Mouse (Mus musculus) G1E (cell line): ENCODE data around the gene 4930544D05Rik. TPM values are rescaled to one million over a fixed set of nuclear protein-coding genes. Genes with fewer than 3 reads are reported as not detected.

Experiments used
- ATAC-seq: 2 replicates; pipeline ENCODE4 v1.8.0; 2016; ENCODE audit warnings: mild to moderate bottlenecking; ENCODE audit not compliant: insufficient number of reproducible peaks, poor library complexity, low FRiP score, severe bottlenecking; ENCODE audit errors: extremely low read depth
- DNase-seq: peaks from one replicate; pipeline ENCODE4 v3.0.0; 2012; ENCODE audit warnings: low spot score
- H3K27me3 ChIP-seq: 2 replicates; pipeline ENCODE4 v1.6.1; 2012; ENCODE audit warnings: mild to moderate bottlenecking, low read length, inconsistent platforms; ENCODE audit not compliant: insufficient read depth
- H3K36me3 ChIP-seq: replicated peaks from 2 replicates; pipeline ENCODE3; 2012; ENCODE audit warnings: mild to moderate bottlenecking, inconsistent platforms
- H3K4me1 ChIP-seq: 2 replicates; pipeline ENCODE4 v1.6.1; 2012; ENCODE audit warnings: low read depth, low read length, inconsistent platforms, mixed read lengths; ENCODE audit not compliant: insufficient read depth
- H3K4me3 ChIP-seq: 2 replicates; pipeline ENCODE4 v1.5.1; 2012; ENCODE audit warnings: low read depth, mild to moderate bottlenecking, inconsistent platforms, low read length, moderate library complexity, mixed read lengths
- H3K9me3 ChIP-seq: replicated peaks from 2 replicates; pipeline ENCODE4 v1.6.1; 2012; ENCODE audit warnings: inconsistent platforms
- CTCF ChIP-seq: IDR thresholded peaks from 2 replicates; pipeline ENCODE4 v1.5.1; 2012; ENCODE audit warnings: low read depth, low read length, inconsistent platforms, mixed read lengths
- GATA1 ChIP-seq: IDR thresholded peaks from 2 replicates; pipeline ENCODE4 v1.6.1; 2012; ENCODE audit warnings: borderline replicate concordance, low read length, inconsistent platforms, mixed read lengths
- GATA2 ChIP-seq: IDR thresholded peaks from 2 replicates; pipeline ENCODE4 v1.6.1; 2012; ENCODE audit warnings: low read depth, low read length, inconsistent platforms, borderline replicate concordance
- POLR2AphosphoS5 ChIP-seq: IDR thresholded peaks from 2 replicates; pipeline ENCODE4 v1.6.1; 2012; ENCODE audit warnings: low read depth, low read length, inconsistent platforms; ENCODE audit not compliant: insufficient replicate concordance
- TAL1 ChIP-seq: conservative IDR thresholded peaks from 2 replicates; pipeline ENCODE4 v1.6.1; 2012; ENCODE audit warnings: low read depth, low read length, inconsistent platforms, mixed read lengths
- polyA plus RNA-seq: library from polyadenylated mRNA; stranded (reverse); fragments of >175 nt; gene quantifications from 2 replicates; pipeline ENCODE4 v1.2.3, GENCODE M21; 2012
- total RNA-seq, 2 experiments: library from RNA; stranded (forward) in 1 of 2; stranded (reverse) in 1 of 2; fragments of 200-1000 nt in 1 of 2; fragments of >200 nt in 1 of 2; fragmentation: Nextera tagmentation in 1 of 2; gene quantifications; 2 replicates each; pipeline ENCODE4 v1.2.3; 2014 to 2017

The 4930544D05Rik gene
- total and polyA plus RNA-seq, 3 experiments: not detected

GRCm38 (mm10) chr11:70644564-70645103, 29.0 kb downstream of the 4930544D05Rik start:
- Histone ChIP-seq H3K4me1 (peaks cover 72% of the 10 kb centered on the region), H3K4me3 (no peak overlapping the region; the same call in 1 of the 2 replicates), H3K36me3 (peaks cover 79% of the 10 kb centered on the region), H3K27me3 (no peaks in the 10 kb centered on the region), H3K9me3 (no peaks in the 10 kb centered on the region)
- no peak for TF ChIP-seq CTCF
- TF ChIP-seq GATA2: no peak
- no peak for TF ChIP-seq TAL1
- no peak for TF ChIP-seq GATA1
- TF ChIP-seq POLR2AphosphoS5: no peak
- no peak for DNase-seq
- no peak for ATAC-seq

DNA sequence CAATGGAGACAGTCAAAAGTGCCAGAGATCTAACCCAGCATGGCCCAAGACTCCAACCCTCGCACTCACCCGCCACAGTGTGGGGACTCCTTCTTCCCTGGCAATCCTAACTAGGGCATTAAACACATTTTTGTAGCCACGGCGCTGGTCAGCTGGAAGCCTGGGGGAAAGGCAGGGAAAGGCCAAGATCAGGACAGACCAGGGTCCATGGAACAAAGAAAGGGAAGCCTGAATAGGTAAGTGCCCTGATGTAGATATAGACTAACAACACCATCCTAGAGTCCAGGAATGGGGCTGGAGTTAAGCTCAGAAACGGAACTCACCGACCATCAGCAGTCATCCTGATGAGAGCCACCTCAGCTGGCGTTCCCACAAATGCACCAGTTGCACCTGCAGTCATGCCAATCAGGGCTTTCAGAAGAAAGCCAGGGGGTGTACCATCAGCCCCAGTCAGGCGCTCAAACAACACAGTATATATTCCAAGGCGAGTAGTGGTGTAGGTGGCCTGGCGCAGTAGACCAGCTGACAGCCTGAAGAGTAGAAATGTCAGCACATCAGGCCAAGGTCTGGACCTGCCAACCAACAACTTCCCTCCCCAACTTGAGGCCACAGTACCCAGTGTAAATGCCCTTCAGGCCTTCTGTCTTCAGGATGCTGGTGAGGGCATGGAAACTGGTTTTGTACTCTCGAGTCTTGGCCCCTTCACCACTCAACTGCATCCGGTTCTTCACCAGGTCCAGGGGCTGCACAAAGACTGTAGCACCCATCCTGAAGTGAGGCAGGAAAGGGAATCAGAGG, 30.0 kb downstream of the 4930544D05Rik start:
- Histone ChIP-seq H3K27me3 (no peaks in the 10 kb centered on the region), H3K9me3 (no peaks in the 10 kb centered on the region), H3K4me1 (peaks cover 71% of the 10 kb centered on the region), H3K36me3 (peaks cover 80% of the 10 kb centered on the region), H3K4me3 (peak overlapping the region; percentile 80)
- TF ChIP-seq CTCF: no peak
- TF ChIP-seq GATA2: no peak
- ATAC-seq (no peak), DNase-seq (no peak)

DNA sequence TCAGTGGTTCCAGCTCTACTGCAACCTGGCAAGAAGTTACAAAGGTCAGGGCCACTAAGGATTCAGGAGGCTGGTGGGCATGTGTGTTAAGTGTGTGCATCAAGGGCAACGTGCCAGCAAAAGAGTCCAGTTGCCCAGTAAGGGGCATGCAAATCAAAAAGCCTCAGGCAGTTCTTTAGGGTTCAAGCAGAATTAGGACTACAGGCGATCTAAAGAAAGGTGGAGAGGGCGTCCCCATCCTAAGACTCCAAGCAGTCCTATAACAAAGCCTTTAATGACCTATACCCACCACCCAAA, 30.6 kb downstream of the 4930544D05Rik start:
- no peaks in the 10 kb centered on the region for H3K9me3 ChIP-seq
- H3K4me1 ChIP-seq: peaks cover 71% of the 10 kb centered on the region
- no peak for DNase-seq
- peak overlapping the region; percentile 80 for H3K4me3 ChIP-seq
- TF ChIP-seq POLR2AphosphoS5: no peak
- TF ChIP-seq GATA2: no peak
- no peak for TF ChIP-seq GATA1
- TF ChIP-seq TAL1: no peak
- TF ChIP-seq CTCF: no peak
- no peak for ATAC-seq
- H3K36me3 ChIP-seq: peaks cover 83% of the 10 kb centered on the region
- no peaks in the 10 kb centered on the region for H3K27me3 ChIP-seq

DNA sequence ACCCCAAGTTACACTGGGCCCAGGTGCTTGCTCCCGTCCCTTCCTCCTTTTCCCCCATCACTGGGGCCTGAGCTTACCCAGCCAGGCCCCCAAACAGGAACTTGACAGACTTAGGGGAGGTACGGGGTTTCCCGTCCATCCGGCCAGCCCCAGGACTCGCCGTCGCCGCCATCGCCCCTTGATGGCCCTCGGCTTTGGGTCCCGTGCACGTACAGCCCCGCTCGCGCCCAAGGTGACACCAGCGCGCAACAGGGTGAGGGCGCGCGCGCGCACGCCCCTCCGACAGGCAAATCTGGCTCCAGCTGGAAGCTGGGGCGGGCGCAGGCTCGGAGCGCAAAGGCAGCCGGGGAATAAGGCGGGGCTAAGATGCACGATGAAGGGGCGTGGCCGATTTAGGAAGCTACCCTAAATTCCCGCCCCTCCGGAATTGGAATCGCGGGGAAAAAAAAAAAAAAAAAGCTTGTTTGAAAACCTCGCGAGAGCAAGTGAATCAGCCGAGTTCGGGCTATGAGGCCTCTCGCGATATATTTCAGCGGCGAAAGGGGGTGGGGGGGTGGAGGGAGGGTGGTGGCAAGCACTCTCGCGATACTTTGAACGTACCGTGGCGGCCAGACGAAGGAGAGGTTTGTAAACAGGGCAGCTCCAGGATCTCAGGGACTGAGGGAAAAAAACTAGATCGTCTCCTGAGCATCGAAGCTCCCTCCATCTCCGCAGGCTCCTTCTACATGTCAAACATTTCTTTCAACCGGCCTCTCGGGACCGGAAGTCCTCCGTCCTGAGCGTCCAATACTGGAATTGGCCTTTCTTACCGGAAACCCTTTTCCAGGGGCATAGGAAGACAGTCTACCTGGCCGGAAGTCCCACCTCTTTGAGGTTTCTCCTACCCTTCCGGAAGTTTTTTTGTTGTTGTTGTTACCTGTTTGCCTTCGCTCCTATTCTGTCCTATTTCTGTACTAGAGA, 31.3 kb downstream of the 4930544D05Rik start, which contains the start of the genes Rnf167 and Slc25a11:
Rnf167 (plus strand) TSS at position 545 of the 960 bp plus-strand sequence.
Slc25a11 (minus strand) TSS at position 789 of the 960 bp plus-strand sequence.
- DNase-seq (peak; percentile 73), ATAC-seq (peak; percentile 50)
- peak within 1 kb of the TSS; percentile 80 for H3K4me3 ChIP-seq
- peaks cover 84% of the 10 kb centered on the region for H3K36me3 ChIP-seq
- no peaks in the 10 kb centered on the region for H3K9me3 ChIP-seq
- TF ChIP-seq CTCF: no peak
- peaks cover 72% of the 10 kb centered on the region for H3K4me1 ChIP-seq
- no peaks in the 10 kb centered on the region for H3K27me3 ChIP-seq

GRCm38 (mm10) chr11:70647716-70648420, 32.2 kb downstream of the 4930544D05Rik start:
- peaks cover 84% of the 10 kb centered on the region for H3K36me3 ChIP-seq
- TF ChIP-seq POLR2AphosphoS5: peak; percentile 84; the same call in 1 of the 2 replicates
- no peak for TF ChIP-seq GATA2
- no peaks in the 10 kb centered on the region for H3K9me3 ChIP-seq
- peaks cover 77% of the 10 kb centered on the region for H3K4me1 ChIP-seq
- DNase-seq (no peak), ATAC-seq (no peak)
- H3K4me3 ChIP-seq: peak overlapping the region; percentile 80
- no peaks in the 10 kb centered on the region for H3K27me3 ChIP-seq

GRCm38 (mm10) chr11:70648512-70648911, 32.9 kb downstream of the 4930544D05Rik start:
- H3K4me1 ChIP-seq: peaks cover 76% of the 10 kb centered on the region
- peaks cover 84% of the 10 kb centered on the region for H3K36me3 ChIP-seq
- ATAC-seq (no peak), DNase-seq (no peak)
- no peaks in the 10 kb centered on the region for H3K27me3 ChIP-seq
- TF ChIP-seq GATA2 (no peak), TAL1 (peak; percentile 58)
- H3K4me3 ChIP-seq: peak overlapping the region; percentile 80
- H3K9me3 ChIP-seq: no peaks in the 10 kb centered on the region
